Mouse (Mus musculus) lung, embryonic 15.5 days (tissue): Measurements from ENCODE around the gene Smpd2. TPM values are rescaled to one million over a fixed set of nuclear protein-coding genes. Genes with fewer than 3 reads are reported as not detected.

Experiments
- ATAC-seq: fragments of 200-750 bp; cut with Nextera tagmentation; 2 replicates; pipeline ENCODE4 v1.8.0; 2017; ENCODE audit warnings: moderate number of reproducible peaks, borderline replicate concordance; ENCODE audit not compliant: low FRiP score, low TSS enrichment; ENCODE audit errors: extremely low read depth
- H3K27ac ChIP-seq: fragments of 300-500 bp; sonication (generic); 2 replicates; pipeline ENCODE4 v1.5.1; 2015; ENCODE audit warnings: moderate library complexity, mild to moderate bottlenecking, inconsistent platforms
- H3K27me3 ChIP-seq: fragments of 300-500 bp; sonication (generic); 2 replicates; pipeline ENCODE4 v1.6.1; 2015; ENCODE audit warnings: inconsistent platforms
- H3K36me3 ChIP-seq: fragments of 300-500 bp; sonication (generic); 2 replicates; pipeline ENCODE4 v1.6.1; 2015; ENCODE audit warnings: inconsistent platforms
- H3K4me1 ChIP-seq: fragments of 300-500 bp; sonication (generic); 2 replicates; pipeline ENCODE4 v1.6.1; 2015; ENCODE audit warnings: inconsistent platforms
- H3K4me2 ChIP-seq: fragments of 300-500 bp; sonication (generic); 2 replicates; pipeline ENCODE4 v1.6.1; 2015; ENCODE audit warnings: inconsistent platforms, mild to moderate bottlenecking, moderate library complexity
- H3K4me3 ChIP-seq: fragments of 300-500 bp; sonication (generic); 2 replicates; pipeline ENCODE4 v1.5.1; 2015; ENCODE audit warnings: mild to moderate bottlenecking, inconsistent platforms
- H3K9ac ChIP-seq: fragments of 300-500 bp; sonication (generic); 2 replicates; pipeline ENCODE4 v1.6.1; 2015; ENCODE audit warnings: inconsistent platforms
- H3K9me3 ChIP-seq: fragments of 300-500 bp; sonication (generic); 2 replicates; pipeline ENCODE4 v1.6.1; 2016; ENCODE audit warnings: inconsistent platforms
- WGBS: fragments of 180-500 bp; shearing (Covaris S2); methylation state at CpG from one replicate; pipeline ENCODE4 v1.1.7; 2015; 5-methylcytosine and 5-hydroxymethylcytosine counted together
- polyA plus RNA-seq: library from polyadenylated mRNA; unstranded; fragments of >200 nt; fragmentation: Nextera tagmentation; extraction: Ambion mirVana; gene quantifications from 2 replicates; pipeline ENCODE4 v1.2.1, GENCODE M21; 2015

Smpd2 gene
- 69.7 and 77.4 TPM in 2 replicates for polyA plus RNA-seq

- peak; percentile 93 for ATAC-seq
- Histone ChIP-seq H3K36me3 (peaks cover 32% of the 10 kb centered on the region), H3K4me1 (peaks cover 20% of the 10 kb centered on the region), H3K9ac (peak within 1 kb of the TSS; percentile 72), H3K4me3 (peak within 1 kb of the TSS; percentile 62), H3K27ac (peak within 1 kb of the TSS; percentile 80), H3K9me3 (no peaks in the 10 kb centered on the region), H3K4me2 (peak within 1 kb of the TSS; percentile 99), H3K27me3 (no peaks in the 10 kb centered on the region)
- under 1% methylated on average over 50 of the region's 50 CpGs for WGBS
Measured at GRCm38 (mm10) chr10:41489708-41490517, at the start of gene Smpd2, which contains the start of gene Ppil6. TSS of gene Smpd2 (minus strand) at chr10:41490369. TSS of gene Ppil6 (plus strand) at chr10:41490439.

- 91% methylated on average over 4 of the region's 4 CpGs for WGBS
- H3K4me2 ChIP-seq = no peak overlapping the region
- no peak for ATAC-seq
Measured at GRCm38 (mm10) chr10:41538986-41539385, 48.8 kb upstream of the Smpd2 start.

GRCm38 (mm10) chr10:41537983-41538330 lies 47.8 kb upstream of the Smpd2 start:
- no peak for ATAC-seq
- no peak overlapping the region for H3K4me2 ChIP-seq
- H3K36me3 ChIP-seq = peaks cover 41% of the 10 kb centered on the region
- H3K9ac ChIP-seq = no peak overlapping the region
- H3K4me3 ChIP-seq = no peak overlapping the region
- no peak overlapping the region for H3K27ac ChIP-seq
- no peaks in the 10 kb centered on the region for H3K9me3 ChIP-seq
- H3K4me1 ChIP-seq = no peaks in the 10 kb centered on the region
- no peaks in the 10 kb centered on the region for H3K27me3 ChIP-seq
- 89% methylated on average over 3 of the region's 3 CpGs for WGBS

More at GRCm38 (mm10) chr10:41538986-41539385, 48.8 kb upstream of the Smpd2 start:
- Histone ChIP-seq H3K4me1 (no peaks in the 10 kb centered on the region), H3K9ac (no peak overlapping the region), H3K4me3 (no peak overlapping the region), H3K27me3 (no peaks in the 10 kb centered on the region), H3K36me3 (peaks cover 31% of the 10 kb centered on the region), H3K27ac (no peak overlapping the region), H3K9me3 (no peaks in the 10 kb centered on the region)

GRCm38 (mm10) chr10:41537226-41537982 lies 47.2 kb upstream of the Smpd2 start:
- Histone ChIP-seq H3K9me3 (no peaks in the 10 kb centered on the region), H3K36me3 (peaks cover 45% of the 10 kb centered on the region), H3K9ac (no peak overlapping the region), H3K27me3 (no peaks in the 10 kb centered on the region), H3K4me2 (no peak overlapping the region), H3K4me1 (no peaks in the 10 kb centered on the region), H3K27ac (no peak overlapping the region), H3K4me3 (no peak overlapping the region)
- WGBS = 94% methylated on average over 4 of the region's 4 CpGs
- ATAC-seq = no peak

GRCm38 (mm10) chr10:41536714-41537113 lies 46.5 kb upstream of the Smpd2 start:
- WGBS = 91% methylated on average over 1 of the region's 1 CpGs
- no peak overlapping the region for H3K4me3 ChIP-seq
- H3K27me3 ChIP-seq = no peaks in the 10 kb centered on the region
- H3K9ac ChIP-seq = no peak overlapping the region
- no peak for ATAC-seq
- peaks cover 47% of the 10 kb centered on the region for H3K36me3 ChIP-seq
- no peak overlapping the region for H3K27ac ChIP-seq
- H3K4me1 ChIP-seq = no peaks in the 10 kb centered on the region
- no peak overlapping the region for H3K4me2 ChIP-seq
- H3K9me3 ChIP-seq = no peaks in the 10 kb centered on the region

- Histone ChIP-seq H3K27me3 (no peaks in the 10 kb centered on the region), H3K36me3 (peaks cover 48% of the 10 kb centered on the region), H3K4me1 (no peaks in the 10 kb centered on the region), H3K9me3 (no peaks in the 10 kb centered on the region), H3K4me2 (no peak overlapping the region), H3K9ac (no peak overlapping the region), H3K4me3 (no peak overlapping the region), H3K27ac (no peak overlapping the region)
- 89% methylated on average over 2 of the region's 2 CpGs for whole genome bisulfite sequencing
- ATAC-seq = no peak
Measured at GRCm38 (mm10) chr10:41535991-41536390, 45.8 kb upstream of the Smpd2 start.

- Histone ChIP-seq H3K27me3 (no peaks in the 10 kb centered on the region), H3K4me3 (no peak overlapping the region), H3K9me3 (no peaks in the 10 kb centered on the region), H3K27ac (no peak overlapping the region), H3K9ac (no peak overlapping the region), H3K4me2 (no peak overlapping the region), H3K4me1 (no peaks in the 10 kb centered on the region), H3K36me3 (peaks cover 64% of the 10 kb centered on the region)
- no peak for ATAC-seq
- 88% methylated on average over 5 of the region's 5 CpGs for WGBS
Measured at GRCm38 (mm10) chr10:41529972-41530371, 39.8 kb upstream of the Smpd2 start.

GRCm38 (mm10) chr10:41525696-41526095 lies 35.5 kb upstream of the Smpd2 start:
- peaks cover 29% of the 10 kb centered on the region for H3K4me1 ChIP-seq
- H3K9ac ChIP-seq = no peak overlapping the region
- H3K9me3 ChIP-seq = no peaks in the 10 kb centered on the region
- 66% methylated on average over 1 of the region's 1 CpGs for WGBS
- H3K36me3 ChIP-seq = peaks cover 42% of the 10 kb centered on the region
- ATAC-seq = no peak
- H3K4me2 ChIP-seq = no peak overlapping the region
- no peaks in the 10 kb centered on the region for H3K27me3 ChIP-seq
- no peak overlapping the region for H3K27ac ChIP-seq
- no peak overlapping the region for H3K4me3 ChIP-seq

- H3K4me1 ChIP-seq = peaks cover 31% of the 10 kb centered on the region
- H3K36me3 ChIP-seq = peaks cover 22% of the 10 kb centered on the region
- H3K9ac ChIP-seq = no peak overlapping the region
- WGBS = 56% methylated on average over 3 of the region's 3 CpGs
- H3K4me2 ChIP-seq = no peak overlapping the region
- no peaks in the 10 kb centered on the region for H3K27me3 ChIP-seq
- H3K4me3 ChIP-seq = no peak overlapping the region
- H3K9me3 ChIP-seq = no peaks in the 10 kb centered on the region
- no peak overlapping the region for H3K27ac ChIP-seq
- ATAC-seq = no peak
Measured at GRCm38 (mm10) chr10:41523386-41523785, 33.2 kb upstream of the Smpd2 start.

GRCm38 (mm10) chr10:41520410-41520673 lies 30.2 kb upstream of the Smpd2 start:
- H3K27ac ChIP-seq = no peak overlapping the region
- 0 out of 2 replicates have a peak, but pooled peaks cover 5% of the 10 kb centered on the region for H3K36me3 ChIP-seq
- no peaks in the 10 kb centered on the region for H3K27me3 ChIP-seq
- ATAC-seq = no peak
- peak overlapping the region; percentile 77 for H3K4me2 ChIP-seq
- H3K4me1 ChIP-seq = peaks cover 31% of the 10 kb centered on the region
- H3K9ac ChIP-seq = peak overlapping the region; percentile 95
- peak overlapping the region; percentile 98 for H3K4me3 ChIP-seq
- no peaks in the 10 kb centered on the region for H3K9me3 ChIP-seq
- WGBS = under 1% methylated on average over 5 of the region's 5 CpGs

- Histone ChIP-seq H3K4me3 (peak overlapping the region; percentile 98), H3K4me1 (peaks cover 31% of the 10 kb centered on the region), H3K9ac (peak overlapping the region; percentile 95), H3K9me3 (no peaks in the 10 kb centered on the region), H3K36me3 (0 out of 2 replicates have a peak, but pooled peaks cover 5% of the 10 kb centered on the region), H3K4me2 (peak overlapping the region; percentile 77), H3K27me3 (no peaks in the 10 kb centered on the region), H3K27ac (peak overlapping the region; percentile 97)
- under 1% methylated on average over 65 of the region's 65 CpGs for WGBS
- ATAC-seq = peak; percentile 50
Measured at GRCm38 (mm10) chr10:41519640-41520409, 29.7 kb upstream of the Smpd2 start.
